In genomic region chr2:74491426-74491825, GRCm38 (mm10) we compare ENCODE assay signal across 15 mouse cellular contexts.
A peak's percentile ranks its signal among the peaks of the same experiment; 100 is the strongest.
DNase-seq lines count a peak whose midpoint lies in the region; ATAC-seq and TF ChIP-seq lines count a peak whose summit lies in the region.
"Had no signal": no experiment of that assay in that cellular context is flagged by ENCODE, and none has a peak within 500 bp of the region (broad histone marks: within the 10 kb centered on the region; RNA-seq: fewer than 3 reads in every experiment).

No protein-coding gene starts in this region.

- H3K36me3 ChIP-seq in hindbrain, embryonic 12.5 days = no peaks in the 10 kb centered on the region
- no peaks in the 10 kb centered on the region for H3K36me3 ChIP-seq in hindbrain, embryonic 14.5 days (replicated peaks; ENCODE audit: control insufficient read depth, insufficient read depth)
- no peaks in the 10 kb centered on the region for H3K36me3 ChIP-seq in liver, adult 2 months (ENCODE audit: control insufficient read depth, insufficient read depth, low read length)
- H3K36me3 ChIP-seq in liver, embryonic 11.5 days (ENCODE audit: control insufficient read depth, insufficient read depth, low read length) = no peaks in the 10 kb centered on the region
- H3K36me3 ChIP-seq: midbrain, embryonic 15.5 days; stomach, embryonic 15.5 days had no signal

- TF ChIP-seq CTCF in liver, adult 2 months (IDR thresholded peaks at IDR 0.05; ENCODE audit: low read depth, low read length) = no peak

- 80% methylated on average over 13 of the region's 13 CpGs for WGBS in hindbrain, embryonic 12.5 days
- WGBS in hindbrain, embryonic 14.5 days = 64% methylated on average over 13 of the region's 13 CpGs
- WGBS in liver, adult 2 months = 73% methylated on average over 13 of the region's 13 CpGs
- WGBS in liver, embryonic 11.5 days = 77% methylated on average over 13 of the region's 13 CpGs

- H3K4me3 ChIP-seq in hindbrain, embryonic 12.5 days = no peak overlapping the region
- H3K4me3 ChIP-seq in hindbrain, embryonic 14.5 days (replicated peaks; ENCODE audit: low read length) = no peak overlapping the region
- no peak overlapping the region for H3K4me3 ChIP-seq in liver, adult 2 months (ENCODE audit: insufficient read depth, low read depth, low read length)
- H3K4me3 ChIP-seq in liver, embryonic 11.5 days (ENCODE audit: low read depth, low read length) = no peak overlapping the region
- H3K4me3 ChIP-seq: heart, adult 2 months; midbrain, embryonic 15.5 days; stomach, embryonic 15.5 days had no signal

- H3K27ac ChIP-seq in hindbrain, embryonic 12.5 days = peak overlapping the region; percentile 26; the same call in 1 of the 2 replicates
- H3K27ac ChIP-seq in hindbrain, embryonic 14.5 days = no peak overlapping the region
- no peak overlapping the region for H3K27ac ChIP-seq in liver, adult 2 months (replicated peaks; ENCODE audit: insufficient read depth, low read depth, low read length)
- H3K27ac ChIP-seq in liver, embryonic 11.5 days (ENCODE audit: low read depth, low read length) = no peak overlapping the region
- H3K27ac ChIP-seq: heart, adult 2 months; macrophage; midbrain, embryonic 15.5 days; stomach, embryonic 15.5 days had no signal

- ATAC-seq in hindbrain, embryonic 12.5 days (ENCODE audit: low FRiP score) = no peak
- ATAC-seq in hindbrain, embryonic 14.5 days (ENCODE audit: low FRiP score) = no peak
- no peak for ATAC-seq in liver, embryonic 11.5 days (replicated peaks; ENCODE audit: low FRiP score)
- ATAC-seq: midbrain, embryonic 15.5 days had no signal

- no peak overlapping the region for H3K9ac ChIP-seq in hindbrain, embryonic 12.5 days
- H3K9ac ChIP-seq in hindbrain, embryonic 14.5 days = no peak overlapping the region
- H3K9ac ChIP-seq in liver, adult 2 months (ENCODE audit: low read depth, low read length) = no peak overlapping the region
- no peak overlapping the region for H3K9ac ChIP-seq in liver, embryonic 11.5 days (ENCODE audit: low read depth, low read length)
- H3K9ac ChIP-seq: midbrain, embryonic 15.5 days; stomach, embryonic 15.5 days had no signal

- no peaks in the 10 kb centered on the region for H3K9me3 ChIP-seq in hindbrain, embryonic 12.5 days (replicated peaks)
- no peaks in the 10 kb centered on the region for H3K9me3 ChIP-seq in hindbrain, embryonic 14.5 days (ENCODE audit: control insufficient read depth, low read length)
- no peaks in the 10 kb centered on the region for H3K9me3 ChIP-seq in liver, embryonic 11.5 days (ENCODE audit: control insufficient read depth, low read length)
- H3K9me3 ChIP-seq: midbrain, embryonic 15.5 days; stomach, embryonic 15.5 days had no signal

- H3K4me2 ChIP-seq in hindbrain, embryonic 12.5 days (replicated peaks) = no peak overlapping the region
- no peak overlapping the region for H3K4me2 ChIP-seq in hindbrain, embryonic 14.5 days (replicated peaks)
- no peak overlapping the region for H3K4me2 ChIP-seq in liver, embryonic 11.5 days
- H3K4me2 ChIP-seq: midbrain, embryonic 15.5 days; stomach, embryonic 15.5 days had no signal

- no peak for TF ChIP-seq POLR2A in liver, adult 2 months (IDR thresholded peaks at IDR 0.05; ENCODE audit: extremely low read depth, insufficient read depth, low read length)

- H3K27me3 ChIP-seq in hindbrain, embryonic 12.5 days = no peaks in the 10 kb centered on the region
- H3K27me3 ChIP-seq in hindbrain, embryonic 14.5 days (ENCODE audit: control insufficient read depth, insufficient read depth, low read length) = no peaks in the 10 kb centered on the region
- no peaks in the 10 kb centered on the region for H3K27me3 ChIP-seq in liver, adult 2 months (ENCODE audit: control insufficient read depth, insufficient read depth, low read length)
- H3K27me3 ChIP-seq in liver, embryonic 11.5 days (replicated peaks; ENCODE audit: control insufficient read depth, insufficient read depth, low read length) = no peaks in the 10 kb centered on the region
- H3K27me3 ChIP-seq: midbrain, embryonic 15.5 days; stomach, embryonic 15.5 days had no signal

- H3K79me2 ChIP-seq in liver, adult 2 months (ENCODE audit: control insufficient read depth, insufficient read depth, low read length) = no peaks in the 10 kb centered on the region

- peaks cover 10% of the 10 kb centered on the region; the same call in 1 of the 2 replicates for H3K4me1 ChIP-seq in hindbrain, embryonic 12.5 days
- peaks cover 15% of the 10 kb centered on the region; the same call in 1 of the 2 replicates for H3K4me1 ChIP-seq in hindbrain, embryonic 14.5 days (replicated peaks; ENCODE audit: control insufficient read depth, insufficient read depth, low read length)
- H3K4me1 ChIP-seq in liver, adult 2 months (ENCODE audit: control insufficient read depth, insufficient read depth, low read length) = no peaks in the 10 kb centered on the region
- H3K4me1 ChIP-seq in liver, embryonic 11.5 days (replicated peaks; ENCODE audit: control insufficient read depth, insufficient read depth, low read length) = no peaks in the 10 kb centered on the region
- H3K4me1 ChIP-seq: stomach, embryonic 15.5 days had no signal

- no peak for DNase-seq in hindbrain, embryonic 14.5 days (ENCODE audit: low spot score)
- DNase-seq in liver, adult 2 months (ENCODE audit: extremely low read depth, low read depth, low spot score) = peak; percentile 10
- DNase-seq in liver, embryonic 11.5 days (ENCODE audit: low spot score) = no peak
- peak; percentile 4 to 37 for DNase-seq in gastrocnemius, adult 8-10 months (ENCODE audit: low spot score in 2 of 2)
- DNase-seq in retina, embryonic 14.5 days (ENCODE audit: low spot score) = peak; percentile 59
- no peak for DNase-seq in liver
- DNase-seq: adrenal gland, adult 2 months; cerebellum, adult 9-11 months; heart, adult 2 months; kidney, postnatal 25 days; layer of hippocampus, adult 9-11 months had no signal

Comparison
In these comparisons a context has a peak if more than half of its experiments do, and no peak if none do; other contexts are left out.
1. DNase-seq: peak in liver, adult 2 months (single experiment), gastrocnemius, adult 8-10 months (2 of 2) and retina, embryonic 14.5 days (single experiment); none in hindbrain, embryonic 14.5 days (single experiment), liver, embryonic 11.5 days (single experiment) and liver (single experiment).